Mouse (Mus musculus): ENCODE results near the gene Map3k13. TPM values are rescaled to one million over a fixed set of nuclear protein-coding genes. Genes with fewer than 3 reads are reported as not detected.

The Map3k13 gene
- polyA plus RNA-seq, 1 experiment = 0.12 TPM

DNA sequence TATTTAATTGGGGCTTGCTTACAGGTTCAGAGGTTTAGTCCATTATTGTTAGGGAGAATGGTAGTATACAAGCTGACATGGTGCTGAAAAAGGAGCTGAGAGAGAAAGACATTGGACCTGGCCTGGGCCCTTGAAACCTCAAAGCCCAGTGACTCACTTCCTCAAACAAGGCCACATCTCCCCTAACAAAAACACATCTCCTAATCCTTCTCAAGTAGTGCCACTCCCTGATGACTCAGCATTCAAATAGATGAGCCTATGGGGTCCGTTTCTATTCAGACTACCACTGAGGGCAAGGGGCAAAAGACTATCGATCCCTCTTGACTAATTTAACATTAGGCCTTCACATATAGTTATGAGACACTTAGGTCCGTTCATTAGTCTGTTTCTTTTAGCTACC is 68.3 kb downstream of the Map3k13 start:
- TF ChIP-seq FOSL1 (IDR thresholded peaks at IDR 0.05; ENCODE audit: insufficient read depth, low read length, poor library complexity, severe bottlenecking) = peak; percentile 7
- TF ChIP-seq MYOD1 (IDR thresholded peaks at IDR 0.05; ENCODE audit: control insufficient read depth, insufficient read length, low read depth) = no peak
- H3K79me2 ChIP-seq (ENCODE audit: control insufficient read depth, insufficient read depth) = no peaks in the 10 kb centered on the region

DNA sequence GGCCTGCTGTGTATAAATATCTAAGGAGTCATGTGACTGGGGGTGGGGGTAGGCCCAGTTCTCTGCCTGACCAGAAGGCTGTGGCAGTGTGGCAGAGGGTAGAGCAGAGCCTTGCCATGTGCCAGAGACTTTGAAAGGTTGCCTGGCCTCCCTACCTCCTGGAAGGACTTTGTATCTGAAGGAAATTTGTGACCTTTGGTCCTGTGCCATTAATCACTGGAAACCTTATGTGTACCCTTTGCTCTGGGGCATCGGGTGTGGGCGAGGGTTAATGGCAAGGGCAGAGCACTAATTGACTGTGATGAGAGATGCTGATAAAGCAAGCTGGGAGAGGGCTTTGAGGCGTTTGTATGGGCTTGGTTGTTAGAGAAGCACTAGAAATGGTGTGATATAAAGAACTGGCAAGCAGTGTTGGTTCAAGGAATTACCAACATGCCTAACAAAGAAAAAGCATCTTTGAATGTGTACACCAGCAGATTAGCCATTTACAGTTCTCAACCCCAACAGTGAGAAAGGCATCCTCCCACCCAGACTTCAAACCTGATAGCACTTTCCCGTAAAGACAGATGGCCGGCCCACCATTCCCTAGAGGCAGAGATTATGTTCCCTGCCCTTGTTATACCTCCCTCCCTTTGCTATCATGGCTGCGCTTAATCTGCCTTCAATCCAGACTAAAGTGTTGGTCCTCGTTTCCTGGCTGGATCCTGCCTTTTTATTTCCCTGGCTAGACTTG is 71.3 kb downstream of the Map3k13 start:
- Histone ChIP-seq H3K4me3 (ENCODE audit: insufficient read depth, poor library complexity, severe bottlenecking) (no peak overlapping the region), H3K79me2 (ENCODE audit: control insufficient read depth, insufficient read depth) (no peaks in the 10 kb centered on the region), H3ac (ENCODE audit: control insufficient read depth, insufficient read length, low read depth) (no peak overlapping the region), H3K27me3 (ENCODE audit: control insufficient read depth, insufficient read depth, insufficient read length) (no peaks in the 10 kb centered on the region), H3K36me3 (ENCODE audit: control insufficient read depth, insufficient read depth) (no peaks in the 10 kb centered on the region), H3K79me3 (ENCODE audit: low read depth) (no peaks in the 10 kb centered on the region)
- TF ChIP-seq MYOD1 (IDR thresholded peaks at IDR 0.05; ENCODE audit: control insufficient read depth, insufficient read length, low read depth) = no peak

More for the DNA sequence above, 68.3 kb downstream of the Map3k13 start:
- H3K36me3 ChIP-seq (ENCODE audit: control insufficient read depth, insufficient read depth) = no peaks in the 10 kb centered on the region
- H3K27me3 ChIP-seq (ENCODE audit: control insufficient read depth, insufficient read depth, insufficient read length) = no peaks in the 10 kb centered on the region
- no peaks in the 10 kb centered on the region for H3K79me3 ChIP-seq (ENCODE audit: low read depth)
- H3K4me3 ChIP-seq (ENCODE audit: insufficient read depth, poor library complexity, severe bottlenecking) = no peak overlapping the region
- no peak overlapping the region for H3ac ChIP-seq (ENCODE audit: control insufficient read depth, insufficient read length, low read depth)

GRCm38 (mm10) chr16:21865983-21866575 is 71.9 kb downstream of the Map3k13 start:
- Histone ChIP-seq H3K4me3 (ENCODE audit: insufficient read depth, poor library complexity, severe bottlenecking) (no peak overlapping the region), H3K79me2 (ENCODE audit: control insufficient read depth, insufficient read depth) (no peaks in the 10 kb centered on the region), H3ac (ENCODE audit: control insufficient read depth, insufficient read length, low read depth) (no peak overlapping the region), H3K79me3 (ENCODE audit: low read depth) (no peaks in the 10 kb centered on the region), H3K27me3 (ENCODE audit: control insufficient read depth, insufficient read depth, insufficient read length) (no peaks in the 10 kb centered on the region), H3K36me3 (ENCODE audit: control insufficient read depth, insufficient read depth) (no peaks in the 10 kb centered on the region)
- no peak for TF ChIP-seq CEBPB (IDR thresholded peaks at IDR 0.05; ENCODE audit: low read depth)

DNA sequence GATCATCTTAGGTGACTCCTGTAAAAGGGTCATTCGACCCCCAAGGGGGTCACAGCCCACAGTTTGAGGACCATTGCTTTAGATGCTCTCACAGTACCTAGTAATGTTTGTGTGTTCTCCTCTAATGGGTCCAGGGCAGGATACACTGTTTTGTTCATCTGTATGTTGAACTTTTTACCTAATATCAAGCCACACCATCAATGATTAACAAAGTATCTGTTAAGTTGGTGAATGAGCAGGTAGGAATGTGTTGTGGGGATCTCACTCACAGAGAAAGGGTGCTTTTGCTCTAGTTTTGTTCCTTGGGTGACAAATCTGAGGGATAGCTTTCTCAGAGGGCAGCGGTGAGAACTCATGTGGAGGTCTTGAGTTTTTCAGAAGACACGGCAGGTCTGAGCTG is 73.6 kb downstream of the Map3k13 start:
- no peak overlapping the region for H3K4me3 ChIP-seq (ENCODE audit: insufficient read depth, poor library complexity, severe bottlenecking)
- TF ChIP-seq FOSL1 (IDR thresholded peaks at IDR 0.05; ENCODE audit: insufficient read depth, low read length, poor library complexity, severe bottlenecking) = no peak
- no peak for TF ChIP-seq MAX (IDR thresholded peaks at IDR 0.05)
- no peaks in the 10 kb centered on the region for H3K79me2 ChIP-seq (ENCODE audit: control insufficient read depth, insufficient read depth)
- no peaks in the 10 kb centered on the region for H3K36me3 ChIP-seq (ENCODE audit: control insufficient read depth, insufficient read depth)
- H3K27me3 ChIP-seq (ENCODE audit: control insufficient read depth, insufficient read depth, insufficient read length) = no peaks in the 10 kb centered on the region
- H3ac ChIP-seq (ENCODE audit: control insufficient read depth, insufficient read length, low read depth) = no peak overlapping the region
- H3K79me3 ChIP-seq (ENCODE audit: low read depth) = no peaks in the 10 kb centered on the region

- H3K27me3 ChIP-seq (ENCODE audit: control insufficient read depth, insufficient read depth, insufficient read length) = no peaks in the 10 kb centered on the region
- H3ac ChIP-seq (ENCODE audit: control insufficient read depth, insufficient read length, low read depth) = no peak overlapping the region
- no peaks in the 10 kb centered on the region for H3K36me3 ChIP-seq (ENCODE audit: control insufficient read depth, insufficient read depth)
- TF ChIP-seq CTCF (IDR thresholded peaks at IDR 0.05; ENCODE audit: control insufficient read depth, insufficient read depth, insufficient read length) (no peak), MAX (IDR thresholded peaks at IDR 0.05) (no peak), MYOD1 (IDR thresholded peaks at IDR 0.05; ENCODE audit: control insufficient read depth, insufficient read length, low read depth) (no peak), FOSL1 (IDR thresholded peaks at IDR 0.05; ENCODE audit: insufficient read depth, low read length, poor library complexity, severe bottlenecking) (no peak), USF1 (IDR thresholded peaks at IDR 0.05; ENCODE audit: low read depth) (no peak), MYOG (IDR thresholded peaks at IDR 0.05; ENCODE audit: control insufficient read depth, extremely low read depth, insufficient read length) (no peak), CEBPB (IDR thresholded peaks at IDR 0.05; ENCODE audit: low read depth) (no peak)
- H3K79me3 ChIP-seq (ENCODE audit: low read depth) = no peaks in the 10 kb centered on the region
- H3K4me3 ChIP-seq (ENCODE audit: insufficient read depth, poor library complexity, severe bottlenecking) = no peak overlapping the region
- H3K79me2 ChIP-seq (ENCODE audit: control insufficient read depth, insufficient read depth) = no peaks in the 10 kb centered on the region
Observed at GRCm38 (mm10) chr16:21868651-21869050, 74.5 kb downstream of the Map3k13 start.

DNA sequence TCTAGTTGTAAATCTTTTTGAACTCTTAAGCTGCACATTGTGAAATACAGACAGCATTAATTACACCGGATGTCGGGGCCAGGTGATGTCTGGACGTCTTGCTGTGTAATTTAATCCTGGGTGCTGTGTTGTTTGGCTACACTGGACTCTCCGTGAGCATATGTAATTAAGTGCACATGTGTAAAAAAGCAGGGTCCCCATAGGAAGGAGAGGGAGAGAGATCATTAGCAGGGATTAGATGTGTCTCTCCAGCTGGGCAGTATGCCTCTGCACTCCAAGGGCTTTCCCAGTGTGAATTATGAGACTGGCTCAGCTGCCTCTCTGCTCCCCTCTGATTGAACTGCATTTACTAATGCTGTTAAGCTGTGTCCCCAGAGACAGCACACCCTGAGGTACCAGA is 75.7 kb downstream of the Map3k13 start:
- H3K79me3 ChIP-seq (ENCODE audit: low read depth) = no peaks in the 10 kb centered on the region
- no peaks in the 10 kb centered on the region for H3K79me2 ChIP-seq (ENCODE audit: control insufficient read depth, insufficient read depth)
- no peak overlapping the region for H3K4me3 ChIP-seq (ENCODE audit: insufficient read depth, poor library complexity, severe bottlenecking)
- H3K27me3 ChIP-seq (ENCODE audit: control insufficient read depth, insufficient read depth, insufficient read length) = no peaks in the 10 kb centered on the region
- no peaks in the 10 kb centered on the region for H3K36me3 ChIP-seq (ENCODE audit: control insufficient read depth, insufficient read depth)
- no peak overlapping the region for H3ac ChIP-seq (ENCODE audit: control insufficient read depth, insufficient read length, low read depth)
- TF ChIP-seq MAX (IDR thresholded peaks at IDR 0.05) (no peak), CTCF (IDR thresholded peaks at IDR 0.05; ENCODE audit: control insufficient read depth, insufficient read depth, insufficient read length) (no peak), MYOD1 (IDR thresholded peaks at IDR 0.05; ENCODE audit: control insufficient read depth, insufficient read length, low read depth) (no peak), FOSL1 (IDR thresholded peaks at IDR 0.05; ENCODE audit: insufficient read depth, low read length, poor library complexity, severe bottlenecking) (no peak), CEBPB (IDR thresholded peaks at IDR 0.05; ENCODE audit: low read depth) (no peak), MYOG (IDR thresholded peaks at IDR 0.05; ENCODE audit: control insufficient read depth, extremely low read depth, insufficient read length) (no peak), USF1 (IDR thresholded peaks at IDR 0.05; ENCODE audit: low read depth) (no peak)
